Mouse (Mus musculus): Measurements from ENCODE around the gene Unc45a.

DNA sequence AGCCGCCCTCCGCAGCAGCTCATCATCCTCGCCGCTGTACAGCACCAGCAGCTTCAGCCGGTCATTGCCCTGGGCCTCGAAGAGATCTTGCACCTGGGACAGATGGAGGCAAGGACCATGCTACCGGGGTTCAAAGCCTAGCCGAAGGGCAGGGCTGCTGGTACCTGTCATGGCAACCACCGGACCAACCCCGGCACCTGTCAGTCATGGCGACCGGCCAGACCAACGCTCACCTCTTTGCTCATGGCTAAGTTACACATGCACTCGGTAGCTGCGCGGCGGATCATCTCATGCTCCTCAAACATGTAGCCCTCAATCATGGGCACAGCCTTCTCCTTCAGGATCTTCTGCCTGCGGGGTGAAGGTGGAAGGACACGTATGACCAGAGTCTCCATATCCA, 14.7 kb downstream of the Unc45a start:
- TF ChIP-seq GATA1 (IDR thresholded peaks at IDR 0.05; ENCODE audit: borderline replicate concordance, low read length), result no peak
- no peak for TF ChIP-seq FLI1 (IDR thresholded peaks at IDR 0.05; ENCODE audit: low read length)
